Mouse (Mus musculus) heart, embryonic 14.5 days (tissue): ENCODE measurements around the gene Lsm10. TPM values are rescaled to one million over a fixed set of nuclear protein-coding genes. Genes with fewer than 3 reads are reported as not detected.

Experiments
- ATAC-seq: fragments of 200-750 bp; cut with Nextera tagmentation; 2 replicates; pipeline ENCODE4 v1.8.0; 2017; ENCODE audit warnings: low read depth, moderate TSS enrichment; ENCODE audit not compliant: insufficient number of reproducible peaks, insufficient read depth, low FRiP score
- H3K27ac ChIP-seq, 2 experiments: fragments of 200-500 bp in 1 of 2; fragments of 300-500 bp in 1 of 2; sonication (generic) in 1 of 2; replicated peaks in 1 of 2; 2 replicates each; pipeline ENCODE4 v1.5.1; 2012 to 2014; ENCODE audit warnings: low read depth in 2 of 2, low read length in 2 of 2, control low read depth in 1 of 2, mild to moderate bottlenecking in 1 of 2, mixed read lengths in 1 of 2; ENCODE audit not compliant: control insufficient read depth in 1 of 2, insufficient read depth in 1 of 2
- H3K27me3 ChIP-seq: fragments of 300-500 bp; sonication (generic); 2 replicates; pipeline ENCODE4 v1.6.1; 2014; ENCODE audit warnings: mild to moderate bottlenecking, low read length, control low read depth; ENCODE audit not compliant: control insufficient read depth, insufficient read depth
- H3K36me3 ChIP-seq: fragments of 300-500 bp; sonication (generic); 2 replicates; pipeline ENCODE4 v1.6.1; 2014; ENCODE audit warnings: mild to moderate bottlenecking, control low read depth, low read length, mixed read lengths; ENCODE audit not compliant: control insufficient read depth, insufficient read depth
- H3K4me1 ChIP-seq, 2 experiments: fragments of 200-500 bp in 1 of 2; fragments of 300-500 bp in 1 of 2; sonication (generic) in 1 of 2; 2 replicates each; pipeline ENCODE4 v1.6.1; 2012 to 2014; ENCODE audit warnings: low read length in 2 of 2, control low read depth in 1 of 2, mixed read lengths in 1 of 2; ENCODE audit not compliant: control insufficient read depth in 2 of 2, insufficient read depth in 2 of 2
- H3K4me2 ChIP-seq: fragments of 300-500 bp; sonication (generic); 2 replicates; pipeline ENCODE4 v1.6.1; 2014; ENCODE audit warnings: mild to moderate bottlenecking, low read length
- H3K4me3 ChIP-seq, 2 experiments: fragments of 200-500 bp in 1 of 2; fragments of 300-500 bp in 1 of 2; sonication (generic) in 1 of 2; 2 replicates each; pipeline ENCODE4 v1.5.1; 2012 to 2014; ENCODE audit warnings: low read length in 2 of 2, mild to moderate bottlenecking in 2 of 2, control low read depth in 1 of 2, low read depth in 1 of 2, moderate library complexity in 1 of 2; ENCODE audit not compliant: control insufficient read depth in 1 of 2, insufficient read depth in 1 of 2
- H3K9ac ChIP-seq: fragments of 300-500 bp; sonication (generic); 2 replicates; pipeline ENCODE4 v1.6.1; 2014; ENCODE audit warnings: mild to moderate bottlenecking, low read length
- H3K9me3 ChIP-seq: fragments of 300-500 bp; sonication (generic); 2 replicates; pipeline ENCODE4 v1.6.1; 2016; ENCODE audit warnings: low read length, control low read depth; ENCODE audit not compliant: control insufficient read depth
- WGBS: fragments of 180-500 bp; shearing (Covaris S2); extraction: QIAGEN DNeasy Blood & Tissue Kit; methylation state at CpG from one replicate; pipeline ENCODE4 v1.1.7; 2014; 5-methylcytosine and 5-hydroxymethylcytosine counted together
- polyA plus RNA-seq: library from polyadenylated mRNA; unstranded; fragments of >200 nt; fragmentation: Nextera tagmentation; extraction: Ambion mirVana; gene quantifications from 2 replicates; pipeline ENCODE4 v1.2.1, GENCODE M21; 2014

Gene Lsm10
- polyA plus RNA-seq, 1 experiment from 2014 or later: 49.1 TPM

- no peak overlapping the region for H3K9ac ChIP-seq
- H3K4me3 ChIP-seq: no peak overlapping the region
- no peaks in the 10 kb centered on the region for H3K9me3 ChIP-seq
- peaks cover 0 to 4% of the 10 kb centered on the region in 2 experiments; a peak in 3 of 4 replicates for H3K4me1 ChIP-seq
- no peak for ATAC-seq
- no peaks in the 10 kb centered on the region for H3K27me3 ChIP-seq
- H3K27ac ChIP-seq: no peak overlapping the region
- H3K36me3 ChIP-seq: no peaks in the 10 kb centered on the region
- no peak overlapping the region for H3K4me2 ChIP-seq
- WGBS: 45% methylated on average over 1 of the region's 1 CpGs
Observed at GRCm38 (mm10) chr4:126062856-126063255, 33.6 kb upstream of the Lsm10 start.

- no peak overlapping the region for H3K9ac ChIP-seq
- no peaks in the 10 kb centered on the region for H3K36me3 ChIP-seq
- H3K27me3 ChIP-seq: no peaks in the 10 kb centered on the region
- no peaks in the 10 kb centered on the region; a peak in 1 of 4 replicates for H3K4me1 ChIP-seq
- H3K9me3 ChIP-seq: no peaks in the 10 kb centered on the region
- no peak overlapping the region for H3K27ac ChIP-seq
- no peak overlapping the region for H3K4me3 ChIP-seq
- H3K4me2 ChIP-seq: no peak overlapping the region
- WGBS: 72% methylated on average over 7 of the region's 7 CpGs
- ATAC-seq: no peak
Observed at GRCm38 (mm10) chr4:126065241-126065640, 31.2 kb upstream of the Lsm10 start.

DNA sequence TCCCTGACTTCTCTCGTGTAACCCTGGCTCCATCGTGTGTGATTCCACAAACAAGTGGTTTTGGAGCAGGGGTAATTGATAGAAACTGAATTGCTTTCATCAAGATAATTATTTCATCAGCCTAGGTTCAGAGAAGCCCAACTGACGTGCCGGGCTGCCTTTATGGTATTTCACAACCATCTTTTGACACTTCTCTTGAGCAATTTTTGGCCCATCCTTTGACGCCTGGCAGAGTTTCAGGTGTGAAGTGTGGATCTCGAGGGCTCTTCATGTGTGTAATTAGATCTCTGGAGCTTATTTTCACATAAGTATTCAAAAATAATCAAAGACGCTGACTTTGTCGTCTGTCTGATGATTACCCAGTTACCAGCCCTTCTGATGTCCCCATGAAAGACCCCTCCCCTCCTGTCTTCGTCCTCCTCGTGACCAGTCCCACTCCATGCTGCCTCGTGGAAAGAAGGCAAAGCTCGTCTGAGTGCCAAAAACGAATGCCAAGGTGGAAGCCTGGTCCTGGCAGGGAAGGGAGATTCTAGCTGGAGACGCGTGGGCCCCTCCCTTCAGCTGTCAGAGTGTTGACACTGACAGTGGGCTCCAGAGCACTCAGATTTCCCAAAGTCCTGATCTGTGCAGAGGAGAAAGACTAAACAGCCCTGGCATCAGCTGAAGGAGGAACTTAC, 28.9 kb upstream of the Lsm10 start:
- no peak overlapping the region for H3K27ac ChIP-seq
- ATAC-seq: no peak
- H3K9me3 ChIP-seq: no peaks in the 10 kb centered on the region
- no peaks in the 10 kb centered on the region for H3K36me3 ChIP-seq
- no peak overlapping the region for H3K9ac ChIP-seq
- H3K4me3 ChIP-seq: no peak overlapping the region
- H3K4me2 ChIP-seq: no peak overlapping the region
- 59% methylated on average over 15 of the region's 15 CpGs for WGBS
- H3K4me1 ChIP-seq: no peaks in the 10 kb centered on the region; a peak in 1 of 4 replicates
- H3K27me3 ChIP-seq: no peaks in the 10 kb centered on the region

GRCm38 (mm10) chr4:126068842-126069241, 27.6 kb upstream of the Lsm10 start:
- 75% methylated on average over 6 of the region's 6 CpGs for WGBS
- H3K27me3 ChIP-seq: no peaks in the 10 kb centered on the region
- H3K4me2 ChIP-seq: no peak overlapping the region

GRCm38 (mm10) chr4:126077833-126078232, 18.6 kb upstream of the Lsm10 start:
- Histone ChIP-seq H3K4me2 (no peak overlapping the region), H3K9me3 (no peaks in the 10 kb centered on the region), H3K27me3 (no peaks in the 10 kb centered on the region), H3K36me3 (no peaks in the 10 kb centered on the region), H3K9ac (no peak overlapping the region), H3K4me1 (no peaks in the 10 kb centered on the region), H3K4me3 (no peak overlapping the region), H3K27ac (no peak overlapping the region)
- WGBS: 71% methylated on average over 6 of the region's 6 CpGs
- ATAC-seq: no peak

More at GRCm38 (mm10) chr4:126068842-126069241, 27.6 kb upstream of the Lsm10 start:
- Histone ChIP-seq H3K9me3 (no peaks in the 10 kb centered on the region), H3K4me1 (no peaks in the 10 kb centered on the region; a peak in 1 of 4 replicates), H3K4me3 (no peak overlapping the region), H3K27ac (no peak overlapping the region), H3K9ac (no peak overlapping the region), H3K36me3 (no peaks in the 10 kb centered on the region)
- no peak for ATAC-seq

DNA sequence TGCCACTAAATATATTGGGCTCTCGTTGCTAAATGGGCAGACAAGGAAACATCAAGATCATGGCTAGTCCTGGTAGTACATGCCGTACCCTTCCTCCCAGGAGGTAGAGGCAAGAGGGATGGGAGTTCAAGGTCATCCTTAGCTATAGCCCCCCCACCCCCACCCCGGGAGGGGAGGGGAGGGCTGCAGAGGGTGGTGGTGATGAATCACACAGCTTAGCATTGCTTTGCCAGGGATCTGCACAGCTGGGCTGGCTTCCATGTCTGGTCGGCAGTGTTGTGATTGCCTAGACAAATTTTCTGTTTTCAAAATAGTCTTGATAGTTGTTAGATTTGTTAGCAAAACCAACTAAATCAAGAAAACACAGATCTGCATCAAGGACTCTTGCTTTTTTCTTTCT, 17.2 kb upstream of the Lsm10 start:
- WGBS: 69% methylated on average over 4 of the region's 4 CpGs
- Histone ChIP-seq H3K9ac (no peak overlapping the region), H3K27ac (no peak overlapping the region), H3K4me3 (no peak overlapping the region), H3K36me3 (no peaks in the 10 kb centered on the region), H3K27me3 (no peaks in the 10 kb centered on the region), H3K4me2 (no peak overlapping the region), H3K4me1 (no peaks in the 10 kb centered on the region), H3K9me3 (no peaks in the 10 kb centered on the region)
- no peak for ATAC-seq

GRCm38 (mm10) chr4:126081601-126082000, 14.8 kb upstream of the Lsm10 start:
- no peak for ATAC-seq
- Histone ChIP-seq H3K36me3 (no peaks in the 10 kb centered on the region), H3K27ac (no peak overlapping the region), H3K4me1 (peaks cover 0 to 3% of the 10 kb centered on the region in 2 experiments; a peak in 1 of 4 replicates), H3K4me2 (no peak overlapping the region), H3K9me3 (no peaks in the 10 kb centered on the region), H3K27me3 (no peaks in the 10 kb centered on the region), H3K4me3 (no peak overlapping the region), H3K9ac (no peak overlapping the region)
- 94% methylated on average over 1 of the region's 1 CpGs for WGBS

GRCm38 (mm10) chr4:126083021-126083420, 13.4 kb upstream of the Lsm10 start:
- no peaks in the 10 kb centered on the region for H3K36me3 ChIP-seq
- peaks cover 3 to 4% of the 10 kb centered on the region in 2 experiments; a peak in 2 of 4 replicates for H3K4me1 ChIP-seq
- H3K27me3 ChIP-seq: no peaks in the 10 kb centered on the region
- no peak overlapping the region for H3K9ac ChIP-seq
- H3K4me3 ChIP-seq: no peak overlapping the region
- H3K4me2 ChIP-seq: no peak overlapping the region
- WGBS: 82% methylated on average over 9 of the region's 9 CpGs
- H3K9me3 ChIP-seq: no peaks in the 10 kb centered on the region
- H3K27ac ChIP-seq: no peak overlapping the region
- ATAC-seq: no peak
